Mouse (Mus musculus) limb, embryonic 11.5 days (tissue): Measurements from ENCODE around the gene Ier5. TPM values are rescaled to one million over a fixed set of nuclear protein-coding genes. Genes with fewer than 3 reads are reported as not detected.

Experiments used
- ATAC-seq: fragments of 200-750 bp; cut with Nextera tagmentation; 2 replicates; pipeline ENCODE4 v1.8.0; 2017; ENCODE audit warnings: low read depth; ENCODE audit not compliant: insufficient number of reproducible peaks, low FRiP score, low TSS enrichment
- DNase-seq: peaks from one replicate; pipeline ENCODE4 v3.0.0-alpha.2; 2015; ENCODE audit warnings: low spot score
- H3K27ac ChIP-seq: fragments of 300-500 bp; sonication (generic); replicated peaks from 2 replicates; pipeline ENCODE4 v1.5.1; 2014; ENCODE audit warnings: low read depth, mild to moderate bottlenecking, low read length
- H3K27me3 ChIP-seq: fragments of 300-500 bp; sonication (generic); 2 replicates; pipeline ENCODE4 v1.6.1; 2014; ENCODE audit warnings: mild to moderate bottlenecking, low read length, mixed read lengths; ENCODE audit not compliant: control insufficient read depth, insufficient read depth
- H3K36me3 ChIP-seq: fragments of 300-500 bp; sonication (generic); 2 replicates; pipeline ENCODE4 v1.6.1; 2014; ENCODE audit warnings: mild to moderate bottlenecking, low read length, moderate library complexity, mixed read lengths; ENCODE audit not compliant: control insufficient read depth, insufficient read depth
- H3K4me1 ChIP-seq: fragments of 300-500 bp; sonication (generic); 2 replicates; pipeline ENCODE4 v1.6.1; 2014; ENCODE audit warnings: low read length, mixed read lengths; ENCODE audit not compliant: control insufficient read depth, insufficient read depth
- H3K4me2 ChIP-seq: fragments of 300-500 bp; sonication (generic); 2 replicates; pipeline ENCODE4 v1.6.1; 2014; ENCODE audit warnings: low read depth, mild to moderate bottlenecking, moderate library complexity; ENCODE audit not compliant: severe bottlenecking
- H3K4me3 ChIP-seq: fragments of 300-500 bp; sonication (generic); 2 replicates; pipeline ENCODE4 v1.5.1; 2014; ENCODE audit warnings: low read depth, low read length
- H3K9ac ChIP-seq: fragments of 300-500 bp; sonication (generic); 2 replicates; pipeline ENCODE4 v1.6.1; 2014; ENCODE audit warnings: mild to moderate bottlenecking, low read length
- H3K9me3 ChIP-seq: fragments of 300-500 bp; sonication (generic); 2 replicates; pipeline ENCODE4 v1.6.1; 2016; ENCODE audit warnings: low read length; ENCODE audit not compliant: control insufficient read depth
- WGBS: fragments of 180-500 bp; shearing (Covaris S2); extraction: QIAGEN DNeasy Blood & Tissue Kit; methylation state at CpG from one replicate; pipeline ENCODE4 v1.1.7; 2014; 5-methylcytosine and 5-hydroxymethylcytosine counted together
- polyA plus RNA-seq: library from polyadenylated mRNA; unstranded; fragments of >200 nt; fragmentation: Nextera tagmentation; extraction: Ambion mirVana; gene quantifications from 2 replicates; pipeline ENCODE4 v1.2.1, GENCODE M21; 2014

The Ier5 gene
- polyA plus RNA-seq, 1 experiment from 2014 or later = 12.4 TPM

GRCm38 (mm10) chr1:155069696-155070095 is 29.7 kb downstream of the Ier5 start:
- H3K9me3 ChIP-seq = no peaks in the 10 kb centered on the region
- no peak overlapping the region for H3K9ac ChIP-seq
- ATAC-seq (no peak), DNase-seq (no peak)
- 54% methylated on average over 7 of the region's 7 CpGs for WGBS
- no peak overlapping the region for H3K27ac ChIP-seq
- H3K4me1 ChIP-seq = peaks cover 12% of the 10 kb centered on the region
- H3K4me2 ChIP-seq = no peak overlapping the region
- H3K4me3 ChIP-seq = no peak overlapping the region
- H3K27me3 ChIP-seq = no peaks in the 10 kb centered on the region
- no peaks in the 10 kb centered on the region for H3K36me3 ChIP-seq

- Histone ChIP-seq H3K9me3 (no peaks in the 10 kb centered on the region), H3K4me1 (peaks cover 4% of the 10 kb centered on the region), H3K9ac (no peak overlapping the region), H3K36me3 (no peaks in the 10 kb centered on the region), H3K27ac (no peak overlapping the region), H3K4me3 (no peak overlapping the region), H3K27me3 (no peaks in the 10 kb centered on the region), H3K4me2 (no peak overlapping the region)
- WGBS = 80% methylated on average over 5 of the region's 5 CpGs
- ATAC-seq = no peak
- no peak for DNase-seq
These were observed 33.2 kb downstream of the Ier5 start for GRCm38 (mm10) chr1:155066196-155066595.

DNA sequence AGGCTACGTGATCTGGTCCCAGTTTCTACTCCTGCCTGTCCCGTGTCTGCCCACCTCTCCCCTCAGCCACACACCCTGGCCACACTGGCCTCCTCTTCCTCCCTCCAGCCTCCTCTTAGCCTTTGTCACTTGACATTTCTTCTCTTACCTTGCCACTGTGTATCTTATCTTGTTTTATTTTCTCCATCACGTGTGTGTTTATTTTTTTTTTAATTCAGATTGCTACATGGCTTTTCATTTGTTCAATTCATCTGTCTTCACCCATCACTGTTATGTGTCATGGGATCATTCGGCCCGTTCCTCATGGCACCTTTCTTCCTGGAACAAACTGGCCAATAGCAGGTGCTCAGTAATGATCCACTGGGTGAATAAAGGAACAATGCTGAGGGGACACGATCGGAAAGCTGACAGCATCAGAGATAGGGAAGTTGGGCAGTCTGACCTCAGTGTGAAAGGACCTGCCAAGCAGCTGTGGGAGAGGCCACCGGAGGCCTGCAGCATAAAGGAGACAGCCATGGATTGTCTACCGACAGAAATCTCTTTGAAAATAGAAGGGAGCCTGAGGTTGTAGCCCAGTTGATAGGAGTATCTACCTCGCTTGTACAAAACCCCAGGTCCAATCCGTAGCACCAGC is 34.3 kb downstream of the Ier5 start:
- WGBS = 86% methylated on average over 11 of the region's 11 CpGs
- ATAC-seq (no peak), DNase-seq (no peak)
- Histone ChIP-seq H3K9ac (no peak overlapping the region), H3K27ac (no peak overlapping the region), H3K36me3 (no peaks in the 10 kb centered on the region), H3K4me2 (no peak overlapping the region), H3K4me1 (peaks cover 10% of the 10 kb centered on the region), H3K9me3 (no peaks in the 10 kb centered on the region), H3K4me3 (no peak overlapping the region), H3K27me3 (no peaks in the 10 kb centered on the region)

- H3K4me2 ChIP-seq = no peak overlapping the region
- WGBS = 77% methylated on average over 4 of the region's 4 CpGs
- no peak for ATAC-seq
- H3K4me1 ChIP-seq = peaks cover 10% of the 10 kb centered on the region
- no peaks in the 10 kb centered on the region for H3K9me3 ChIP-seq
- H3K27me3 ChIP-seq = no peaks in the 10 kb centered on the region
- H3K27ac ChIP-seq = no peak overlapping the region
- no peaks in the 10 kb centered on the region for H3K36me3 ChIP-seq
- no peak overlapping the region for H3K9ac ChIP-seq
- H3K4me3 ChIP-seq = no peak overlapping the region
- DNase-seq = no peak
These were observed 34.8 kb downstream of the Ier5 start for GRCm38 (mm10) chr1:155064649-155065048.

DNA sequence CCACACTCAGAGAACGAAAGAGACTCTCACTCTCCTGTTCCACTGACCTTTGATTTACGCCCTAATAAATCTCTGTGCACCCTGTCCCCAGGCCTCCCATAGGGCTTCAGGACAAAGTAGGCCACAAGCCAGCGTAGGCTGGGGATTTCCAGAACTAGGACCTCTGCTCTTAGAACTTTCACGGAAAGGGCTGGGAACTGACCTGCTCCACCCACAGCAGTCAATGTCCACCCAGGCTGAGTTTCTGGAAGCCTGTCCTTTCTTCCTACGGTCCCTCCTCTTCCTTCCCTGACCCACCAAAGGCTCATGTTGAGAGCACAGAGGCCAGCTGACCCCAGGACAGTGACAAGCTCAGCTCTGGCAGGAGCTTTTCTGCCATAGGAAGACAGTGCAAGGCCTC is 35.3 kb downstream of the Ier5 start:
- WGBS = 78% methylated on average over 5 of the region's 5 CpGs
- peaks cover 13% of the 10 kb centered on the region for H3K4me1 ChIP-seq
- no peak overlapping the region for H3K9ac ChIP-seq
- no peak overlapping the region for H3K27ac ChIP-seq
- H3K9me3 ChIP-seq = no peaks in the 10 kb centered on the region
- H3K4me2 ChIP-seq = no peak overlapping the region
- H3K27me3 ChIP-seq = no peaks in the 10 kb centered on the region
- H3K4me3 ChIP-seq = no peak overlapping the region
- H3K36me3 ChIP-seq = no peaks in the 10 kb centered on the region
- DNase-seq (no peak), ATAC-seq (no peak)

GRCm38 (mm10) chr1:155062963-155063362 is 36.5 kb downstream of the Ier5 start:
- no peaks in the 10 kb centered on the region for H3K36me3 ChIP-seq
- no peak overlapping the region for H3K9ac ChIP-seq
- H3K27ac ChIP-seq = no peak overlapping the region
- no peak overlapping the region for H3K4me3 ChIP-seq
- ATAC-seq (no peak), DNase-seq (no peak)
- no peaks in the 10 kb centered on the region for H3K9me3 ChIP-seq
- H3K4me2 ChIP-seq = no peak overlapping the region
- H3K27me3 ChIP-seq = no peaks in the 10 kb centered on the region
- peaks cover 13% of the 10 kb centered on the region for H3K4me1 ChIP-seq
- 89% methylated on average over 4 of the region's 4 CpGs for WGBS

DNA sequence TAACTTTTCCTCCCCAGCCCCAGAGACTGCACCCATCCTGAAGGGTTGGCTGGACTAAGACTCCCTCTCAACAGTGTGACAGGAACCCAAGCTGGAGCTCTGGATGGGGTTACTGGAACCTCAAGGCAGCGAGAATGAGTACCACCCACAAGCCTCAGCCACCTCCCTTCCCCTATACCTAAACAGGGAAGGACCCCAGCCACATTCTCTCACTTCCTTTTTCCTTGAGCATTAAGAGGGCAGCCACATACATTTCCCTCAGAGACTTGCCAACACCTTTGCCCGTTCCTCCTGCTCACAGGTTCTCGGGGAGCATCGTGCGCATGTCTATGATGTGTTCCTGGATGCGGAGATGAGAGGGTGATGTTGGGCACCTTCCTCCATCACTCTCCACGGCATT is 37.4 kb downstream of the Ier5 start:
- Histone ChIP-seq H3K4me1 (peaks cover 13% of the 10 kb centered on the region), H3K9me3 (no peaks in the 10 kb centered on the region), H3K27me3 (no peaks in the 10 kb centered on the region), H3K36me3 (no peaks in the 10 kb centered on the region), H3K27ac (no peak overlapping the region), H3K4me2 (no peak overlapping the region), H3K9ac (no peak overlapping the region), H3K4me3 (no peak overlapping the region)
- no peak for ATAC-seq
- 90% methylated on average over 7 of the region's 7 CpGs for WGBS
- no peak for DNase-seq

DNA sequence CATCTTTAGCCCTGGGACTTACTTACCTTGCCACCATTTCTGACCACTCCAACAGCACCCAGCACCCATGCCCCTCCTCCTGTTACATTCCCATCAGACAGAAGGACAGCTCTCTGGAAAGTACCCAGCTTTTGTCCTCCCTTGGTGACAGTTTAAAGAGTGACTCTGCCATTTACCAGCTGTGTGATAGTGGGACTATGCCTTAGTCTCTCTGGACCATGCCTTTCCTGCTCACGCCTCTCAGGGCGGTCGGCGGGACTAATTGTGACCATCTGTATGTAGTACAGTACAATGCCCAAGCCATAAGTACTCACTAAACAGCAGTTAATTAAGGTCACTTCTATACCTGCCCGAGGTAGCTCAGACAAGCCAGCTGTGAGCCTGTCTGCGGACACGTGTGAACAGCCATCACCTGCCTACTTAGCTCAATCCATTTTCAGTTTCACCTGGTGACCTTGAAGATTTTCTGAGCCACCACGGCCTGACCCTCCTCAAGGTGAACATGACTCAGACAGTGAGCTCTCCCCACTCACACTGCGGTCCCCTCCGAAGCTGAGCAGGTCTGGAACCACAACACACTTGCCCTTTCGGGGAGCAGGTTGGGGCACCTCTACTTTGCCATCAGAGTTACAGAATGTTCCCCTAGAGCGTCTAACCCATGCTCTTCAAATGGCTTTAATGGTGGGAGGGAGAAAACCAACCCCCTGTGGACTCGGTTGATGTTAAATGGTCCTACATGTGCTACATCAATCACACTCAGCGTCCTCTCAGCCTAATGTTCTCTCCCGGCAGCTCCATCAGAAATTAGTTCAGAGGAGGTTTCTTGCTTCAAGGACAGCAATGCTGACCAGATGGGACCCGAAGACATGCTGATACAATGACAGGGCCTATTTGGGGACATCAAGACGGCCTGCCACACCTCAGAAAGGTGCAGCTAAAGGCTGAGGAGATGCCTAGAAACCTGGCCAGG is 38.3 kb downstream of the Ier5 start:
- Histone ChIP-seq H3K4me1 (peaks cover 13% of the 10 kb centered on the region), H3K9ac (no peak overlapping the region), H3K27me3 (no peaks in the 10 kb centered on the region), H3K9me3 (no peaks in the 10 kb centered on the region), H3K27ac (no peak overlapping the region), H3K36me3 (no peaks in the 10 kb centered on the region), H3K4me2 (no peak overlapping the region), H3K4me3 (no peak overlapping the region)
- 47% methylated on average over 17 of the region's 17 CpGs for whole genome bisulfite sequencing
- DNase-seq (peak; percentile 50), ATAC-seq (no peak)
